Mouse (Mus musculus) MEL (cell line): ENCODE measurements at regions not wholly inside any gene's neighbourhood (a gene's known extent, or its start where the extent isn't known, plus 50 kb on each side); places are given as distances from the start of the nearest gene placed in this dataset.

ENCODE experiments used
- DNase-seq: peaks from one replicate; pipeline ENCODE4 v3.0.0; 2011; ENCODE audit warnings: low read depth, low spot score
- H3K27ac ChIP-seq: 2 replicates; pipeline ENCODE4 v1.5.1; 2012; ENCODE audit warnings: low read depth, mild to moderate bottlenecking, control low read depth, low read length, moderate library complexity; ENCODE audit not compliant: control insufficient read depth
- H3K27me3 ChIP-seq, 2 experiments: fragments of 150-350 bp in 1 of 2; sonication (generic) in 1 of 2; 2 replicates each; pipeline ENCODE4 v1.6.1; 2012; ENCODE audit warnings: low read length in 2 of 2, mild to moderate bottlenecking in 2 of 2, improper control_type of control experiment in 1 of 2, moderate library complexity in 1 of 2; ENCODE audit not compliant: insufficient read depth in 2 of 2, control insufficient read depth in 1 of 2
- H3K36me3 ChIP-seq, 2 experiments: 2 replicates each; pipeline ENCODE4 v1.6.1; 2012 to 2014; ENCODE audit warnings: low read length in 2 of 2, improper control_type of control experiment in 1 of 2, inconsistent platforms in 1 of 2, mild to moderate bottlenecking in 1 of 2; ENCODE audit not compliant: insufficient read depth in 2 of 2, control insufficient read depth in 1 of 2
- H3K4me1 ChIP-seq, 2 experiments: fragments of 150-350 bp in 1 of 2; sonication (generic) in 1 of 2; 2 replicates each; pipeline ENCODE4 v1.6.1; 2012; ENCODE audit warnings: low read length in 2 of 2, improper control_type of control experiment in 1 of 2, mild to moderate bottlenecking in 1 of 2; ENCODE audit not compliant: insufficient read depth in 2 of 2, control insufficient read depth in 1 of 2
- H3K4me3 ChIP-seq, 2 experiments: fragments of 150-350 bp in 1 of 2; sonication (generic) in 1 of 2; 2 replicates each; pipeline ENCODE4 v1.5.1; 2012; ENCODE audit warnings: low read depth in 2 of 2, low read length in 2 of 2, mild to moderate bottlenecking in 2 of 2, moderate library complexity in 2 of 2, control low read depth in 1 of 2, improper control_type of control experiment in 1 of 2; ENCODE audit not compliant: control insufficient read depth in 1 of 2, insufficient read depth in 1 of 2
- H3K79me2 ChIP-seq: 2 replicates; pipeline ENCODE4 v1.6.1; 2012; ENCODE audit warnings: mild to moderate bottlenecking, low read length, moderate library complexity; ENCODE audit not compliant: control insufficient read depth, poor library complexity, insufficient read depth
- H3K9ac ChIP-seq: 2 replicates; pipeline ENCODE4 v1.6.1; 2012; ENCODE audit warnings: low read depth, mild to moderate bottlenecking, control low read depth, low read length, moderate library complexity; ENCODE audit not compliant: control insufficient read depth, poor library complexity, severe bottlenecking
- H3K9me3 ChIP-seq: fragments of 150-350 bp; sonication (generic); replicated peaks from 2 replicates; pipeline ENCODE4 v1.6.1; 2012; ENCODE audit warnings: mild to moderate bottlenecking, low read length, improper control_type of control experiment, moderate library complexity; ENCODE audit not compliant: insufficient read depth
- BHLHE40 ChIP-seq: IDR thresholded peaks from 2 replicates; pipeline ENCODE4 v1.6.1; 2012; ENCODE audit warnings: low read depth, mild to moderate bottlenecking, inconsistent platforms, low read length, improper control_type of control experiment, borderline replicate concordance
- CHD1 ChIP-seq: IDR thresholded peaks from 2 replicates; pipeline ENCODE4 v1.6.1; 2012; ENCODE audit warnings: low read depth, mild to moderate bottlenecking, inconsistent platforms, low read length, improper control_type of control experiment
- CTCF ChIP-seq, 3 experiments: IDR thresholded peaks in 2 of 3; conservative IDR thresholded peaks in 1 of 3; 2 replicates each; pipeline ENCODE4 v1.5.1; 2011 to 2012; ENCODE audit warnings: low read length in 3 of 3, low read depth in 2 of 3, mild to moderate bottlenecking in 2 of 3, improper control_type of control experiment in 1 of 3, inconsistent platforms in 1 of 3, mixed read lengths in 1 of 3, moderate library complexity in 1 of 3; ENCODE audit not compliant: control insufficient read depth in 1 of 3, insufficient read depth in 1 of 3, poor library complexity in 1 of 3, severe bottlenecking in 1 of 3
- ELF1 ChIP-seq: IDR thresholded peaks from 2 replicates; pipeline ENCODE4 v1.6.1; 2014; ENCODE audit warnings: low read depth, mild to moderate bottlenecking, inconsistent platforms, low read length, improper control_type of control experiment, moderate library complexity
- GABPA ChIP-seq: IDR thresholded peaks from 2 replicates; pipeline ENCODE4 v1.6.1; 2012; ENCODE audit warnings: low read depth, mild to moderate bottlenecking, inconsistent platforms, low read length, improper control_type of control experiment, moderate library complexity
- JUND ChIP-seq: IDR thresholded peaks from 2 replicates; pipeline ENCODE4 v1.6.1; 2011; ENCODE audit warnings: low read depth, mild to moderate bottlenecking, improper control_type of control experiment, low read length
- MAZ ChIP-seq: IDR thresholded peaks from 2 replicates; pipeline ENCODE4 v1.6.1; 2012; ENCODE audit warnings: low read depth, mild to moderate bottlenecking, inconsistent platforms, low read length, improper control_type of control experiment
- MEF2A ChIP-seq: IDR thresholded peaks from 2 replicates; pipeline ENCODE4 v1.6.1; 2014; ENCODE audit warnings: low read depth, mild to moderate bottlenecking, inconsistent platforms, low read length, improper control_type of control experiment; ENCODE audit not compliant: poor library complexity, insufficient replicate concordance, severe bottlenecking; ENCODE audit errors: extremely low read depth
- MXI1 ChIP-seq: IDR thresholded peaks from 2 replicates; pipeline ENCODE4 v1.6.1; 2011; ENCODE audit warnings: mild to moderate bottlenecking, low read depth, low read length, improper control_type of control experiment
- MYB ChIP-seq: IDR thresholded peaks from 2 replicates; pipeline ENCODE4 v1.6.1; 2011; ENCODE audit warnings: mild to moderate bottlenecking, low read depth, low read length, improper control_type of control experiment
- NELFE ChIP-seq: IDR thresholded peaks from 2 replicates; pipeline ENCODE4 v1.6.1; 2011; ENCODE audit warnings: low read depth, low read length, improper control_type of control experiment
- NRF1 ChIP-seq: IDR thresholded peaks from 2 replicates; pipeline ENCODE4 v1.6.1; 2014; ENCODE audit warnings: low read depth, mild to moderate bottlenecking, inconsistent platforms, low read length, improper control_type of control experiment, moderate library complexity; ENCODE audit not compliant: poor library complexity, insufficient read depth, severe bottlenecking
- POLR2A ChIP-seq, 2 experiments: IDR thresholded peaks; 2 replicates each; pipeline ENCODE4 v1.6.1; 2011 to 2012; ENCODE audit warnings: low read length in 2 of 2, mild to moderate bottlenecking in 2 of 2, control low read depth in 1 of 2, improper control_type of control experiment in 1 of 2, low read depth in 1 of 2, moderate library complexity in 1 of 2; ENCODE audit not compliant: control insufficient read depth in 1 of 2, insufficient read depth in 1 of 2, poor library complexity in 1 of 2
- POLR2AphosphoS2 ChIP-seq: IDR thresholded peaks from 2 replicates; pipeline ENCODE4 v1.6.1; 2011; ENCODE audit warnings: low read length, improper control_type of control experiment
- POLR2AphosphoS5 ChIP-seq: IDR thresholded peaks from 2 replicates; pipeline ENCODE4 v1.6.1; 2012; ENCODE audit warnings: low read depth, borderline replicate concordance, mild to moderate bottlenecking, inconsistent platforms, low read length, moderate library complexity, mixed read lengths
- RCOR1 ChIP-seq: IDR thresholded peaks from 2 replicates; pipeline ENCODE4 v1.6.1; 2012; ENCODE audit warnings: low read depth, mild to moderate bottlenecking, inconsistent platforms, low read length, improper control_type of control experiment
- SIN3A ChIP-seq: IDR thresholded peaks from 2 replicates; pipeline ENCODE4 v1.6.1; 2012; ENCODE audit warnings: low read length, improper control_type of control experiment, inconsistent platforms
- SMC3 ChIP-seq: IDR thresholded peaks from 2 replicates; pipeline ENCODE4 v1.6.1; 2011; ENCODE audit warnings: low read depth, low read length, improper control_type of control experiment
- TBP ChIP-seq: IDR thresholded peaks from 2 replicates; pipeline ENCODE4 v1.8.0; 2011; ENCODE audit warnings: low read depth, low read length, improper control_type of control experiment
- USF1 ChIP-seq: IDR thresholded peaks from 2 replicates; pipeline ENCODE4 v1.6.1; 2014; ENCODE audit warnings: low read depth, mild to moderate bottlenecking, inconsistent platforms, low read length, improper control_type of control experiment, moderate library complexity
- USF2 ChIP-seq, 2 experiments: IDR thresholded peaks; 2 replicates each; pipeline ENCODE4 v1.6.1; 2011 to 2012; ENCODE audit warnings: improper control_type of control experiment in 2 of 2, low read length in 2 of 2, borderline replicate concordance in 1 of 2, inconsistent platforms in 1 of 2, low read depth in 1 of 2, mild to moderate bottlenecking in 1 of 2; ENCODE audit not compliant: insufficient read depth in 1 of 2
- ZKSCAN1 ChIP-seq: IDR thresholded peaks from 2 replicates; pipeline ENCODE4 v1.6.1; 2012; ENCODE audit warnings: low read depth, mild to moderate bottlenecking, inconsistent platforms, low read length, improper control_type of control experiment, moderate library complexity
- ZMIZ1 ChIP-seq: IDR thresholded peaks from 2 replicates; pipeline ENCODE4 v1.6.1; 2012; ENCODE audit warnings: low read depth, mild to moderate bottlenecking, inconsistent platforms, low read length, improper control_type of control experiment, moderate library complexity
- ZNF384 ChIP-seq: IDR thresholded peaks from 2 replicates; pipeline ENCODE4 v1.6.1; 2012; ENCODE audit warnings: low read depth, mild to moderate bottlenecking, inconsistent platforms, low read length, improper control_type of control experiment

- no peaks in the 10 kb centered on the region for H3K36me3 ChIP-seq
- H3K27me3 ChIP-seq = no peaks in the 10 kb centered on the region
- no peaks in the 10 kb centered on the region for H3K9me3 ChIP-seq
- no peaks in the 10 kb centered on the region for H3K4me1 ChIP-seq
- no peak overlapping the region for H3K4me3 ChIP-seq
- TF ChIP-seq BHLHE40 (no peak), GABPA (no peak), USF1 (no peak), MYB (no peak), MXI1 (no peak), POLR2AphosphoS5 (no peak), USF2 (IDR thresholded peaks at IDR 0.05; ENCODE audit: borderline replicate concordance in 1 of 2, insufficient read depth in 1 of 2, low read depth in 1 of 2, low read length in 2 of 2) (no peak), NRF1 (no peak), SMC3 (no peak), POLR2A (IDR thresholded peaks at IDR 0.05; ENCODE audit: control insufficient read depth in 1 of 2, insufficient read depth in 1 of 2, low read depth in 1 of 2, low read length in 2 of 2, poor library complexity in 1 of 2) (no peak), MAZ (no peak), RCOR1 (no peak), ELF1 (no peak), MEF2A (no peak), ZNF384 (no peak)
- TF ChIP-seq, all 39 proteins: peak for 0
- H3K9ac ChIP-seq = no peak overlapping the region
- H3K79me2 ChIP-seq = no peaks in the 10 kb centered on the region
- no peak for DNase-seq
- H3K27ac ChIP-seq = no peak overlapping the region
These were observed 145.4 kb upstream of the Cops8 start for GRCm38 (mm10) chr1:90457396-90457795.

GRCm38 (mm10) chr1:90458176-90458575 is 144.6 kb upstream of the Cops8 start:
- H3K27ac ChIP-seq = no peak overlapping the region
- H3K79me2 ChIP-seq = no peaks in the 10 kb centered on the region
- DNase-seq = no peak
- no peaks in the 10 kb centered on the region for H3K9me3 ChIP-seq
- no peak overlapping the region for H3K4me3 ChIP-seq
- no peak overlapping the region for H3K9ac ChIP-seq
- H3K4me1 ChIP-seq = no peaks in the 10 kb centered on the region
- TF ChIP-seq MEF2A = no peak
- TF ChIP-seq MYB = no peak
- TF ChIP-seq CHD1 = no peak
- TF ChIP-seq USF1 = no peak
- no peak for TF ChIP-seq JUND
- TF ChIP-seq NELFE = no peak
- TF ChIP-seq ZNF384 = no peak
- TF ChIP-seq POLR2AphosphoS2 = no peak
- no peak for TF ChIP-seq BHLHE40
- TF ChIP-seq ZKSCAN1 = no peak
- TF ChIP-seq ELF1 = no peak
- no peak for TF ChIP-seq CTCF (IDR thresholded peaks at IDR 0.05 in 2 of 3, conservative IDR thresholded peaks at IDR 0.05 in 1 of 3; ENCODE audit: control insufficient read depth in 1 of 3, insufficient read depth in 1 of 3, low read depth in 2 of 3, low read length in 3 of 3, poor library complexity in 1 of 3, severe bottlenecking in 1 of 3)
- no peak for TF ChIP-seq SIN3A
- no peak for TF ChIP-seq TBP
- no peak for TF ChIP-seq ZMIZ1
- TF ChIP-seq GABPA = no peak
- H3K27me3 ChIP-seq = no peaks in the 10 kb centered on the region
- no peaks in the 10 kb centered on the region for H3K36me3 ChIP-seq
